Mouse (Mus musculus): ENCODE results near the gene Lclat1.

DNA sequence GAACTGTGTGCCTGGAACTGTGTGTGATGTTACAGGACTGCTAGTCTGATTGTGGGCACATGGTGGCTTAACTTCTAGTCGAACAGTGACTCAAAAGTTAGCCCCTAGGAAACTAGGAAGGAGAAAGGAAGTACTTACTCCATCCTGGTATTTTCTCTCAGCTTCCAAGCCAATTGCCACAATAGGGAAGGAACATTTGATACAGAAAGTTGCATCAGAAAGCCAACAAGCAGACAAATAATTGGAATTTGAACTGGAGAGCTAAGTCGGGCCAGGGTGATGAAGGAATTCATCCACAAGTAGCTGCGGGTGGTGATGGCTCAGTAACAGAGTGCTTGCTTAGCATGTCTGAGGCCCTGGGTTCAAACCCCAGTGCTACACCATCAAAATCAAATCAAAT lies 30.1 kb upstream of the Lclat1 start:
- TF ChIP-seq CTCF (IDR thresholded peaks at IDR 0.05; ENCODE audit: control insufficient read depth, insufficient read depth, insufficient read length) (no peak), USF1 (IDR thresholded peaks at IDR 0.05; ENCODE audit: low read depth) (no peak)

Data from C2C12 (cell line).